In the genomic region with DNA sequence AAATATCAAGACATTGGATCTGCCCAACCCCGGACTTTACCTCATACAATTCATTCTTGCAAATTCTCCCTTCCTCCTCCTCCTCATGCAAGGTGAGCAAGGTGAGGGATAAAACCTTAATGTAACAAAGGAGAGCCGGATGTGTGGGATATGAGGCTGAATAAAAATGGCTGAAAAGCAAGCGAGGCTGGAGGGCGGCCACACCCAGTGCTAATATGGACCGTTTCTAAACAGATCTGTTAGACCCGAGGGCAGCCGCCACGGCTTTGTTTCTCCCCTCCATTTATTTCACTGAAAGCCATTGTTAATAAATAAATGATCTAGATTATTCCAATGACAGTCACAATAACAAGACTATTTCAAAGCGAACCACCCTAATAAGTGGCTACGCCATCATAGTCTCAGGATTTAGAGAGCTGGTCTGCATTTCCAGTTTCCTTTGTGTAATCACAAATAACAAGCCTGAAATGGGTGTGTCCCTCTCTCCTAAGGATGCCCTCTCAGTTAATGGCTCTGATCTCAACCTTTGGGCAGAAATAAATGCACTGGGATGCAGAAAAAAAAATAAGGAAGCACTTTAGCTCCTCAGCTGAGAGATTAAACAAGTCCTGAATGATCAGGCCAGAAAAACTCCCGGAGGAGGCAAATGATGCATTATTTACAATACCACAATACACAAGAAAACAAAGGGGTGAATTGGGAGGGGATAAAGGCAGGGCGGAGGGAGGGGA, we compare ENCODE assay signal across 9 mouse cellular contexts. TPM values are rescaled to one million over a fixed set of nuclear protein-coding genes. Genes with fewer than 3 reads are reported as not detected.
A peak's percentile ranks its signal among the peaks of the same experiment; 100 is the strongest.
DNase-seq lines count a peak whose midpoint lies in the region; ATAC-seq and TF ChIP-seq lines count a peak whose summit lies in the region.
"Had no signal": no experiment of that assay in that cellular context is flagged by ENCODE, and none has a peak within 500 bp of the region (broad histone marks: within the 10 kb centered on the region; RNA-seq: fewer than 3 reads in every experiment).

No protein-coding gene starts in this region.

- ATAC-seq in heart, embryonic 11.5 days (replicated peaks; ENCODE audit: insufficient number of reproducible peaks, low FRiP score, low TSS enrichment) = no peak
- ATAC-seq in embryonic facial prominence, embryonic 14.5 days (ENCODE audit: low read depth) = no peak
- no peak for ATAC-seq in limb, embryonic 14.5 days (ENCODE audit: low FRiP score, low read depth)
- no peak for ATAC-seq in monocyte, adult 5-6 weeks (replicated peaks; ENCODE audit: insufficient number of reproducible peaks, low FRiP score, low TSS enrichment, poor library complexity, severe bottlenecking)

- peaks cover 28% of the 10 kb centered on the region for H3K27me3 ChIP-seq in heart, embryonic 11.5 days (ENCODE audit: control insufficient read depth, insufficient read depth, low read length)
- H3K27me3 ChIP-seq in embryonic facial prominence, embryonic 14.5 days (replicated peaks; ENCODE audit: control insufficient read depth, insufficient read depth, low read length) = peaks cover 17% of the 10 kb centered on the region
- peaks cover 13% of the 10 kb centered on the region for H3K27me3 ChIP-seq in limb, embryonic 14.5 days (ENCODE audit: control insufficient read depth, insufficient read depth, low read length)

- no peaks in the 10 kb centered on the region for H3K9me3 ChIP-seq in heart, embryonic 11.5 days (replicated peaks; ENCODE audit: control insufficient read depth, low read length)
- no peaks in the 10 kb centered on the region for H3K9me3 ChIP-seq in embryonic facial prominence, embryonic 14.5 days (ENCODE audit: control insufficient read depth, low read length)
- no peaks in the 10 kb centered on the region for H3K9me3 ChIP-seq in limb, embryonic 14.5 days (ENCODE audit: control insufficient read depth, low read length)

- DNase-seq in heart, postnatal 25 days (ENCODE audit: low spot score) = no peak
- peak; percentile 25 for DNase-seq in ES-CJ7 (ENCODE audit: low read depth, low spot score)
- DNase-seq in embryonic facial prominence, embryonic 14.5 days (ENCODE audit: low spot score) = no peak
- no peak for DNase-seq in limb, embryonic 14.5 days (ENCODE audit: low spot score)
- no peak for DNase-seq in yolk sac, embryonic 10.5 days (ENCODE audit: low spot score)
- DNase-seq in B cell, adult 2 months = no peak

- no peaks in the 10 kb centered on the region for H3K36me3 ChIP-seq in heart, embryonic 11.5 days (ENCODE audit: control insufficient read depth, insufficient read depth, low read length)
- no peaks in the 10 kb centered on the region for H3K36me3 ChIP-seq in embryonic facial prominence, embryonic 14.5 days (ENCODE audit: control insufficient read depth, insufficient read depth, low read length)
- no peaks in the 10 kb centered on the region for H3K36me3 ChIP-seq in limb, embryonic 14.5 days (ENCODE audit: control insufficient read depth, insufficient read depth, low read length)

- H3K9ac ChIP-seq in heart, embryonic 11.5 days (ENCODE audit: low read depth, low read length) = no peak overlapping the region; the same call in 1 of the 2 replicates
- peak overlapping the region; percentile 61 for H3K9ac ChIP-seq in embryonic facial prominence, embryonic 14.5 days (ENCODE audit: low read depth, low read length)
- H3K9ac ChIP-seq in limb, embryonic 14.5 days (ENCODE audit: low read depth, low read length, severe bottlenecking) = peak overlapping the region; percentile 47; the same call in 1 of the 2 replicates

- peak overlapping the region; percentile 48 for H3K4me3 ChIP-seq in heart, embryonic 11.5 days (ENCODE audit: low read depth, low read length)
- peak overlapping the region; percentile 50 for H3K4me3 ChIP-seq in embryonic facial prominence, embryonic 14.5 days (ENCODE audit: low read depth, low read length)
- H3K4me3 ChIP-seq in limb, embryonic 14.5 days (replicated peaks; ENCODE audit: low read length) = peak overlapping the region; percentile 48

- no peaks in the 10 kb centered on the region for H3K4me1 ChIP-seq in heart, embryonic 11.5 days (ENCODE audit: control insufficient read depth, insufficient read depth, low read length)
- peaks cover 4% of the 10 kb centered on the region; the same call in 1 of the 2 replicates for H3K4me1 ChIP-seq in embryonic facial prominence, embryonic 14.5 days (ENCODE audit: control insufficient read depth, insufficient read depth, low read length)
- H3K4me1 ChIP-seq in limb, embryonic 14.5 days (ENCODE audit: control insufficient read depth, insufficient read depth, low read length) = no peaks in the 10 kb centered on the region

- no peak for TF ChIP-seq POLR2A in limb, embryonic 14.5 days (IDR thresholded peaks at IDR 0.05; ENCODE audit: borderline replicate concordance, extremely low read depth, insufficient read depth, insufficient read length)

- H3K4me2 ChIP-seq in heart, embryonic 11.5 days = peak overlapping the region; percentile 89
- peak overlapping the region; percentile 92 for H3K4me2 ChIP-seq in embryonic facial prominence, embryonic 14.5 days (ENCODE audit: low read depth, low read length)
- peak overlapping the region; percentile 92 for H3K4me2 ChIP-seq in limb, embryonic 14.5 days (replicated peaks; ENCODE audit: low read depth, low read length, severe bottlenecking)

- no peak overlapping the region for H3K27ac ChIP-seq in heart, embryonic 11.5 days (ENCODE audit: low read depth, low read length)
- no peak overlapping the region; the same call in 1 of the 2 replicates for H3K27ac ChIP-seq in embryonic facial prominence, embryonic 14.5 days (replicated peaks; ENCODE audit: low read depth, low read length)
- H3K27ac ChIP-seq in limb, embryonic 14.5 days (replicated peaks; ENCODE audit: low read depth, low read length) = no peak overlapping the region

- intact Hi-C loops in heart, postnatal 25 days (cut with DNase I) = no loop called here

- WGBS in heart, embryonic 11.5 days (ENCODE audit: insufficient replicate concordance) = 56% methylated on average over 12 of the region's 12 CpGs
- WGBS in embryonic facial prominence, embryonic 14.5 days = 52% methylated on average over 12 of the region's 12 CpGs
- 56% methylated on average over 12 of the region's 12 CpGs for WGBS in limb, embryonic 14.5 days

RNA-seq across cellular contexts. Expression of gene Ccdc175, which starts 51.0 kb away (rescaled TPM):
- not detected in 2 replicates for polyA plus RNA-seq in heart, embryonic 11.5 days (2014; fragmentation: Nextera tagmentation; extraction: Ambion mirVana)
- total RNA-seq in heart, postnatal 25 days (2021) = not detected
- not detected in 2 replicates for polyA plus RNA-seq in embryonic facial prominence, embryonic 14.5 days (2014; fragmentation: Nextera tagmentation; extraction: Ambion mirVana)
- not detected in 2 replicates for polyA plus RNA-seq in limb, embryonic 14.5 days (2012; rRNA removed)
- not detected in 2 replicates for polyA plus RNA-seq in limb, embryonic 14.5 days (2014; fragmentation: Nextera tagmentation; extraction: Ambion mirVana)
- 0.19 TPM in 1 of 3 replicates, not detected in the others for total RNA-seq in monocyte, adult 5-6 weeks (2017)
- polyA plus RNA-seq: small intestine, adult 2 months had no signal
